Mouse (Mus musculus) spleen, adult 12 weeks (tissue): ENCODE data around the gene Mrps22.

Experiments used
- DNase-seq: peaks from one replicate; pipeline ENCODE4 v3.0.0; 2022; ENCODE audit warnings: low spot score

Mrps22 gene

GRCm38 (mm10) chr9:98601156-98601836 is at the start of gene Mrps22:
Gene Mrps22, minus strand, starts transcription at chr9:98601660.
- peak; percentile 56 for DNase-seq

- DNase-seq: no peak
These were observed 49.1 kb upstream of the Mrps22 start for GRCm38 (mm10) chr9:98650547-98650946.

- no peak for DNase-seq
These were observed 46.0 kb upstream of the Mrps22 start for GRCm38 (mm10) chr9:98647418-98647817.

GRCm38 (mm10) chr9:98645750-98646149 is 44.3 kb upstream of the Mrps22 start:
- DNase-seq: no peak

GRCm38 (mm10) chr9:98642126-98642525 is 40.7 kb upstream of the Mrps22 start:
- no peak for DNase-seq

- DNase-seq: no peak
These were observed 32.1 kb upstream of the Mrps22 start for GRCm38 (mm10) chr9:98633287-98634162.

GRCm38 (mm10) chr9:98628480-98628879 is 27.0 kb upstream of the Mrps22 start:
- DNase-seq: no peak

- DNase-seq: no peak
These were observed 3.4 kb upstream of the Mrps22 start for GRCm38 (mm10) chr9:98604896-98605295.

GRCm38 (mm10) chr9:98601837-98602359 is 438 bp upstream of the Mrps22 start:
- no peak for DNase-seq

- DNase-seq: no peak
These were observed 1.4 kb downstream of the Mrps22 start for GRCm38 (mm10) chr9:98600094-98600493.

- DNase-seq: no peak
These were observed 17.6 kb downstream of the Mrps22 start for GRCm38 (mm10) chr9:98583852-98584251.

- DNase-seq: peak; percentile 99
These were observed 38.0 kb downstream of the Mrps22 start, which contains the start of gene Copb2 for GRCm38 (mm10) chr9:98563137-98564126. Gene Copb2, plus strand, starts transcription at chr9:98563721.

GRCm38 (mm10) chr9:98544042-98544441 is 57.4 kb downstream of the Mrps22 start:
- DNase-seq: no peak
